9 mouse cellular contexts compared by ENCODE assay signal in genomic region chr1:167466765-167467426, GRCm38 (mm10). TPM values are rescaled to one million over a fixed set of nuclear protein-coding genes. Genes with fewer than 3 reads are reported as not detected.
DNase-seq lines count a peak whose midpoint lies in the region; TF ChIP-seq lines count a peak whose summit lies in the region.
"Had no signal": no experiment of that assay in that cellular context is flagged by ENCODE, and none has a peak within 500 bp of the region (broad histone marks: within the 10 kb centered on the region; RNA-seq: fewer than 3 reads in every experiment).

Gene Lrrc52 (minus strand): TSS chr1:167466780.

- 11% methylated on average over 9 of the region's 9 CpGs for WGBS in heart, adult 2 months

- H3K36me3 ChIP-seq in heart, adult 2 months (ENCODE audit: control insufficient read depth, insufficient read depth, low read length) = no peaks in the 10 kb centered on the region

- peak within 1 kb of the TSS; percentile 88 for H3K27ac ChIP-seq in heart, adult 2 months
- H3K27ac ChIP-seq: kidney, postnatal 0 days had no signal

- DNase-seq in ovary, postnatal 10 days (ENCODE audit: low spot score) = peak; percentile 24
- no peak for DNase-seq in ovary, adult 18-20 months (ENCODE audit: low spot score)
- peak; percentile 74 for DNase-seq in cerebellum, adult 18-20 months
- peak; percentile 75 to 88 for DNase-seq in heart, adult 2 months
- DNase-seq in layer of hippocampus, adult 8-10 months (ENCODE audit: low spot score in 2 of 2) = peak; percentile 48 to 49
- peak; percentile 16 to 29 for DNase-seq in right cerebral cortex, adult 2 months (ENCODE audit: low spot score in 2 of 2)
- DNase-seq in spleen, postnatal 36 days (ENCODE audit: low spot score in 2 of 2) = no peak

- H3K27me3 ChIP-seq in heart, adult 2 months (ENCODE audit: control insufficient read depth, insufficient read depth, low read length) = no peaks in the 10 kb centered on the region

- peak; percentile 67; the same call in 1 of the 2 replicates for TF ChIP-seq EP300 in heart, adult 2 months (IDR thresholded peaks at IDR 0.05; ENCODE audit: insufficient read depth, low read depth, low read length)

- no peak; the same call in 1 of the 2 replicates for TF ChIP-seq POLR2A in heart, adult 2 months (IDR thresholded peaks at IDR 0.05; ENCODE audit: insufficient read depth, low read depth, low read length)

- intact Hi-C loops in heart, adult 2 months (cut with DNase I) = loop anchor here (10.0 kb wide), 1 partner anchor 58 kb away; no protein-coding TSS in a partner anchor

- H3K9ac ChIP-seq in heart, adult 2 months (ENCODE audit: low read depth, low read length) = peak within 1 kb of the TSS; percentile 66

- H3K79me2 ChIP-seq in heart, adult 2 months (replicated peaks; ENCODE audit: control insufficient read depth, insufficient read depth, low read length) = no peaks in the 10 kb centered on the region

- no peak for TF ChIP-seq CTCF in heart, adult 2 months (IDR thresholded peaks at IDR 0.05)

- H3K4me1 ChIP-seq in heart, adult 2 months (ENCODE audit: control insufficient read depth, insufficient read depth, low read length) = peaks cover 6% of the 10 kb centered on the region

- H3K4me3 ChIP-seq in heart, adult 2 months = no peak within 1 kb of the TSS

RNA-seq across cellular contexts. Expression of gene Lrrc52, which starts in this region (rescaled TPM):
- total RNA-seq in heart, adult 2 months (2021) = 1 to 10 TPM; 2.4 to 5.2 TPM
- 0.39 and 1.6 TPM in 2 replicates for polyA plus RNA-seq in heart, adult 2 months (2012; rRNA removed)
- total RNA-seq in layer of hippocampus, adult 8-10 months (2022) = not detected
- polyA plus RNA-seq: kidney, postnatal 0 days; neural tube, embryonic 11.5 days had no signal

Comparison
In these comparisons a context has a peak if more than half of its experiments do, and no peak if none do; other contexts are left out.
1. DNase-seq: peak in ovary, postnatal 10 days (single experiment), cerebellum, adult 18-20 months (2 of 2), heart, adult 2 months (2 of 2) and right cerebral cortex, adult 2 months (2 of 2); none in ovary, adult 18-20 months (single experiment) and spleen, postnatal 36 days (0 of 2).
2. Peak in DNase-seq in layer of hippocampus, adult 8-10 months; RNA of the gene not detected or under 1 TPM.